Mouse (Mus musculus) lung, embryonic 15.5 days (tissue): ENCODE data around the gene Ly6g6e. TPM values are rescaled to one million over a fixed set of nuclear protein-coding genes. Genes with fewer than 3 reads are reported as not detected.
A peak's percentile ranks its signal among the peaks of the same experiment; 100 is the strongest.

ENCODE experiments used
- ATAC-seq: fragments of 200-750 bp; cut with Nextera tagmentation; 2 replicates; pipeline ENCODE4 v1.8.0; 2017; ENCODE audit warnings: moderate number of reproducible peaks, borderline replicate concordance; ENCODE audit not compliant: low FRiP score, low TSS enrichment; ENCODE audit errors: extremely low read depth
- H3K27ac ChIP-seq: fragments of 300-500 bp; sonication (generic); 2 replicates; pipeline ENCODE4 v1.5.1; 2015; ENCODE audit warnings: moderate library complexity, mild to moderate bottlenecking, inconsistent platforms
- H3K27me3 ChIP-seq: fragments of 300-500 bp; sonication (generic); 2 replicates; pipeline ENCODE4 v1.6.1; 2015; ENCODE audit warnings: inconsistent platforms
- H3K36me3 ChIP-seq: fragments of 300-500 bp; sonication (generic); 2 replicates; pipeline ENCODE4 v1.6.1; 2015; ENCODE audit warnings: inconsistent platforms
- H3K4me1 ChIP-seq: fragments of 300-500 bp; sonication (generic); 2 replicates; pipeline ENCODE4 v1.6.1; 2015; ENCODE audit warnings: inconsistent platforms
- H3K4me2 ChIP-seq: fragments of 300-500 bp; sonication (generic); 2 replicates; pipeline ENCODE4 v1.6.1; 2015; ENCODE audit warnings: inconsistent platforms, mild to moderate bottlenecking, moderate library complexity
- H3K4me3 ChIP-seq: fragments of 300-500 bp; sonication (generic); 2 replicates; pipeline ENCODE4 v1.5.1; 2015; ENCODE audit warnings: mild to moderate bottlenecking, inconsistent platforms
- H3K9ac ChIP-seq: fragments of 300-500 bp; sonication (generic); 2 replicates; pipeline ENCODE4 v1.6.1; 2015; ENCODE audit warnings: inconsistent platforms
- H3K9me3 ChIP-seq: fragments of 300-500 bp; sonication (generic); 2 replicates; pipeline ENCODE4 v1.6.1; 2016; ENCODE audit warnings: inconsistent platforms
- WGBS: fragments of 180-500 bp; shearing (Covaris S2); methylation state at CpG from one replicate; pipeline ENCODE4 v1.1.7; 2015; 5-methylcytosine and 5-hydroxymethylcytosine counted together
- polyA plus RNA-seq: library from polyadenylated mRNA; unstranded; fragments of >200 nt; fragmentation: Nextera tagmentation; extraction: Ambion mirVana; gene quantifications from 2 replicates; pipeline ENCODE4 v1.2.1, GENCODE M21; 2015

Gene Ly6g6e
- polyA plus RNA-seq, 1 experiment from 2014 or later: 0.96 TPM

- H3K27me3 ChIP-seq: peaks cover 13% of the 10 kb centered on the region
- peaks cover 20% of the 10 kb centered on the region for H3K36me3 ChIP-seq
- H3K4me1 ChIP-seq: peaks cover 29% of the 10 kb centered on the region
- 3% methylated on average over 48 of the region's 48 CpGs for WGBS
- peak within 1 kb of the TSS; percentile 91 for H3K27ac ChIP-seq
- ATAC-seq: peak; percentile 82
- H3K4me3 ChIP-seq: peak within 1 kb of the TSS; percentile 38
- peak within 1 kb of the TSS; percentile 71 for H3K4me2 ChIP-seq
- H3K9ac ChIP-seq: peak within 1 kb of the TSS; percentile 7
- H3K9me3 ChIP-seq: no peaks in the 10 kb centered on the region
Observed at GRCm38 (mm10) chr17:35064951-35065947, 11.5 kb upstream of the Ly6g6e start, which contains the start of gene Ly6g6c. Gene Ly6g6c, plus strand, starts transcription at chr17:35065388.

- Histone ChIP-seq H3K27ac (peak within 1 kb of the TSS; percentile 91), H3K36me3 (peaks cover 14% of the 10 kb centered on the region), H3K9me3 (no peaks in the 10 kb centered on the region), H3K4me2 (peak within 1 kb of the TSS; percentile 71), H3K9ac (peak within 1 kb of the TSS; percentile 7), H3K27me3 (peaks cover 13% of the 10 kb centered on the region), H3K4me1 (peaks cover 20% of the 10 kb centered on the region), H3K4me3 (peak within 1 kb of the TSS; percentile 38)
- ATAC-seq: no peak
- 46% methylated on average over 10 of the region's 10 CpGs for WGBS
Observed at GRCm38 (mm10) chr17:35066084-35066483, 10.6 kb upstream of the Ly6g6e start, which contains the start of gene Mpig6b. Gene Mpig6b, minus strand, starts transcription at chr17:35066184.

GRCm38 (mm10) chr17:35068213-35068914, 8.3 kb upstream of the Ly6g6e start:
- Histone ChIP-seq H3K27ac (no peak overlapping the region), H3K4me2 (no peak overlapping the region), H3K4me3 (no peak overlapping the region), H3K27me3 (peaks cover 13% of the 10 kb centered on the region), H3K9ac (no peak overlapping the region), H3K9me3 (no peaks in the 10 kb centered on the region), H3K4me1 (peaks cover 26% of the 10 kb centered on the region), H3K36me3 (no peaks in the 10 kb centered on the region)
- no peak for ATAC-seq
- WGBS: 59% methylated on average over 17 of the region's 17 CpGs

- Histone ChIP-seq H3K9ac (no peak overlapping the region), H3K4me1 (peaks cover 10% of the 10 kb centered on the region), H3K9me3 (no peaks in the 10 kb centered on the region), H3K4me3 (no peak overlapping the region), H3K4me2 (no peak overlapping the region), H3K27ac (peak overlapping the region; percentile 71), H3K36me3 (no peaks in the 10 kb centered on the region), H3K27me3 (peaks cover 13% of the 10 kb centered on the region)
- peak; percentile 57 for ATAC-seq
- WGBS: 38% methylated on average over 6 of the region's 6 CpGs
Observed at GRCm38 (mm10) chr17:35070556-35071229, 6.0 kb upstream of the Ly6g6e start.

GRCm38 (mm10) chr17:35071454-35071853, 5.2 kb upstream of the Ly6g6e start:
- H3K27ac ChIP-seq: peak overlapping the region; percentile 29
- ATAC-seq: no peak

GRCm38 (mm10) chr17:35074097-35074496, 2.6 kb upstream of the Ly6g6e start:
- no peaks in the 10 kb centered on the region for H3K9me3 ChIP-seq
- no peak overlapping the region for H3K4me2 ChIP-seq
- H3K4me3 ChIP-seq: no peak overlapping the region
- H3K27ac ChIP-seq: no peak overlapping the region
- ATAC-seq: no peak
- H3K4me1 ChIP-seq: peaks cover 23% of the 10 kb centered on the region
- H3K36me3 ChIP-seq: no peaks in the 10 kb centered on the region
- 48% methylated on average over 17 of the region's 17 CpGs for WGBS
- peaks cover 5% of the 10 kb centered on the region; the same call in 1 of the 2 replicates for H3K27me3 ChIP-seq
- no peak overlapping the region for H3K9ac ChIP-seq

More at GRCm38 (mm10) chr17:35071454-35071853, 5.2 kb upstream of the Ly6g6e start:
- Histone ChIP-seq H3K27me3 (peaks cover 11% of the 10 kb centered on the region), H3K4me3 (no peak overlapping the region), H3K4me1 (peaks cover 8% of the 10 kb centered on the region), H3K36me3 (no peaks in the 10 kb centered on the region), H3K9me3 (no peaks in the 10 kb centered on the region), H3K9ac (no peak overlapping the region), H3K4me2 (no peak overlapping the region)
- 64% methylated on average over 9 of the region's 9 CpGs for WGBS

GRCm38 (mm10) chr17:35077285-35077684, 583 bp downstream of the Ly6g6e start:
- Histone ChIP-seq H3K9ac (peak overlapping the region; percentile 25), H3K36me3 (no peaks in the 10 kb centered on the region), H3K9me3 (no peaks in the 10 kb centered on the region), H3K4me3 (peak overlapping the region; percentile 31), H3K4me1 (peaks cover 18% of the 10 kb centered on the region), H3K27ac (peak overlapping the region; percentile 81), H3K4me2 (peak overlapping the region; percentile 48), H3K27me3 (peaks cover 5% of the 10 kb centered on the region; the same call in 1 of the 2 replicates)
- no peak for ATAC-seq
- WGBS: 32% methylated on average over 2 of the region's 2 CpGs

GRCm38 (mm10) chr17:35077786-35078233, 1.1 kb downstream of the Ly6g6e start, which contains the start of gene Ly6g6d:
Gene Ly6g6d, minus strand, starts transcription at chr17:35078065.
- ATAC-seq: peak; percentile 66

GRCm38 (mm10) chr17:35079778-35080177, 3.1 kb downstream of the Ly6g6e start:
- Histone ChIP-seq H3K9ac (no peak overlapping the region), H3K4me2 (no peak overlapping the region), H3K9me3 (no peaks in the 10 kb centered on the region), H3K36me3 (no peaks in the 10 kb centered on the region), H3K4me3 (no peak overlapping the region), H3K27ac (no peak overlapping the region), H3K27me3 (peaks cover 5% of the 10 kb centered on the region; the same call in 1 of the 2 replicates), H3K4me1 (peaks cover 18% of the 10 kb centered on the region)
- 37% methylated on average over 9 of the region's 9 CpGs for WGBS
- ATAC-seq: peak; percentile 15; the same call in 1 of the 2 replicates

More at GRCm38 (mm10) chr17:35077786-35078233, 1.1 kb downstream of the Ly6g6e start, which contains the start of gene Ly6g6d:
- H3K36me3 ChIP-seq: no peaks in the 10 kb centered on the region
- H3K27ac ChIP-seq: peak within 1 kb of the TSS; percentile 81
- peak within 1 kb of the TSS; percentile 48 for H3K4me2 ChIP-seq
- peaks cover 5% of the 10 kb centered on the region; the same call in 1 of the 2 replicates for H3K27me3 ChIP-seq
- peaks cover 18% of the 10 kb centered on the region for H3K4me1 ChIP-seq
- WGBS: 8% methylated on average over 14 of the region's 14 CpGs
- no peaks in the 10 kb centered on the region for H3K9me3 ChIP-seq
- H3K4me3 ChIP-seq: peak within 1 kb of the TSS; percentile 31
- peak within 1 kb of the TSS; percentile 25 for H3K9ac ChIP-seq

- Histone ChIP-seq H3K9me3 (no peaks in the 10 kb centered on the region), H3K9ac (no peak overlapping the region), H3K27ac (no peak overlapping the region), H3K4me3 (no peak overlapping the region), H3K27me3 (peaks cover 5% of the 10 kb centered on the region; the same call in 1 of the 2 replicates), H3K4me1 (peaks cover 18% of the 10 kb centered on the region), H3K4me2 (no peak overlapping the region), H3K36me3 (no peaks in the 10 kb centered on the region)
- no peak for ATAC-seq
- 49% methylated on average over 6 of the region's 6 CpGs for WGBS
Observed at GRCm38 (mm10) chr17:35080248-35080647, 3.5 kb downstream of the Ly6g6e start.

GRCm38 (mm10) chr17:35080710-35081109, 4.0 kb downstream of the Ly6g6e start:
- Histone ChIP-seq H3K27ac (no peak overlapping the region), H3K27me3 (peaks cover 5% of the 10 kb centered on the region; the same call in 1 of the 2 replicates), H3K4me2 (no peak overlapping the region), H3K9ac (no peak overlapping the region), H3K36me3 (no peaks in the 10 kb centered on the region), H3K4me1 (peaks cover 18% of the 10 kb centered on the region), H3K4me3 (no peak overlapping the region), H3K9me3 (no peaks in the 10 kb centered on the region)
- WGBS: 82% methylated on average over 4 of the region's 4 CpGs
- ATAC-seq: no peak
